Mouse (Mus musculus) hematopoietic stem cell, adult 5-6 weeks (primary cell): Measurements from ENCODE around the gene Gnaq. TPM values are rescaled to one million over a fixed set of nuclear protein-coding genes. Genes with fewer than 3 reads are reported as not detected.

Experiments
- ATAC-seq, 2 experiments: fragments of 125-278 bp in 1 of 2; replicated peaks in 1 of 2; 2 replicates each; pipeline ENCODE4 v1.8.0; 2016 to 2017; ENCODE audit warnings: inconsistent platforms in 2 of 2, mild to moderate bottlenecking in 2 of 2, moderate number of reproducible peaks in 2 of 2, low read depth in 1 of 2, moderate TSS enrichment in 1 of 2; ENCODE audit not compliant: low FRiP score in 2 of 2, poor library complexity in 2 of 2, severe bottlenecking in 2 of 2, insufficient read depth in 1 of 2, low TSS enrichment in 1 of 2
- total RNA-seq: library from RNA; stranded (forward); fragments of 172-1452, 232-1000 nt; gene quantifications from 2 replicates; pipeline ENCODE4 v1.2.3, GENCODE M21; 2017

The Gnaq gene
- total RNA-seq, 1 experiment from 2014 or later = 21.0 TPM

DNA sequence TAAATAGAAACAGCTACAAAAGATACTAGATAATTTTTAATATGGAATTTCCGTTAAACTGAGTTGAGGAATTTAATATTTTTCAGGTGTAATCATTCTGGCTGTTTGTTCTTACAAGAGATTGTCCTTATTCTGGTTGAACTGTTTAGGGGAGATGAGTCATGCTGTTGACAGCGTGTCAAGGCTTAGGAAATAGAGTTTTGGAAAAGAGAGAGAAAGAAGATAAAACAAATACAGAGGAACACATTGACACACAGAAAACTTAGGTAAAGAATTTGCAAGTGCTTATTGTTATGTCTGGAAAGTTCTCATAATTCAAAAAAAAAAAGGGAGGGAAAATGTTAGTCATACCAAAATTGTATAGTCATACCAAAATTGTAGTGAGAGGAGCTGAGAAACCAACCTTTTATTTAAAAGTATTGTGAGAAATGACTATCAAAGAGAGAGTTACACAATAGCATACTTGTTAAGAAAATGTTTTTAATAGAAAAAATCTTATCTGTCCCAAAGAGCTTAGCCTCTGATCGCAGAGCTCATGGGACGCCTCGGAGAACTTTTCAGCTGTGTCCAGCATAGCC, 285.5 kb downstream of the Gnaq start:
- ATAC-seq = no peak

DNA sequence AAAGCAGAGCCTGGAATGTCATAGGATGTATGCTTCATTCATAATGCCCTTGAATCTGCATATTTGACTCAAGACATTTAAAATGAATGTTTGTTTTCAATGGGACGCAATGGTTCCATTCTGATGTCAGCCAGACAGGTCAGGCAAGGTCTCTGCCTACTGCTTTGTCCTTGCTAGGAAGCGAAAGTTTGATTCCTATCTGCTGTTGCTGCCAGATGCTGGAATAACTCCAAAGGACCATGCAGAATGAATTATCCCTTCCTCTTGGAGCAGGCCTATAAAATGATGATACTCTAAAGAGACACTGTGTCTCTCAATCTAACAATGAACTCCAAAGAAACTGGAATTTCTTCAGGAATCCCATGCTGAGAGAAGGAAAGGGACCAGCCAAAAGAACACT, 293.0 kb downstream of the Gnaq start:
- ATAC-seq = no peak

- no peak for ATAC-seq
Observed at GRCm38 (mm10) chr19:16431368-16431767, 298.7 kb downstream of the Gnaq start.

DNA sequence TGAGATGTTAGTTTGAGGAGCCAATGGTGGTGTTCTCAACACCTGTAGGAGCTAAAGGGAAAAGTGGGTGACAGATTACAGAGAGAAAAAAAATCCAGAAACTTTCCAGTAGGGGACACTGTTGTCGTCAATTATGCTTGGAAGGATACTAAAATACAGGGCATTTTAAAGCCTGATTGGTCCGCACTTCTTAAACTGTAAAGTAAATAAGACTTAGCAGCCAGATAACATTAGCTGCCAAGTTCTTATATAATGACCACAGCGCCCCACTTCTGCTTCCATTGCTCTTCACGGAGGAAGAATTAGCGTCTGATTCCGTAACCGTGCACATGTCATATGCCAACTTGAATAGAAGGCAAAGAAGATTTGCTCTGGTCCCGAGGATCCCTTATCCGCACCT, 302.2 kb downstream of the Gnaq start:
- ATAC-seq = peak; percentile 33 to 41; a peak in 2 of 4 replicates

- peak; percentile 68 to 82 for ATAC-seq
Observed at GRCm38 (mm10) chr19:16435531-16436231, 303.1 kb downstream of the Gnaq start, which contains the start of gene Gna14. Gene Gna14, plus strand, starts transcription at chr19:16435762.

GRCm38 (mm10) chr19:16436335-16437169, 303.9 kb downstream of the Gnaq start:
- 0 out of 4 replicates have a peak, but pooled peaks have one; percentile 13 to 14 for ATAC-seq

Other genes starting within 250 kb of the Gnaq start
- 67.0 and 67.2 TPM in 2 replicates for gene Psat1, start 185.5 kb upstream of the Gnaq start, total RNA-seq
- gene Cep78, start 147.8 kb upstream of the Gnaq start, total RNA-seq = 18.1 and 19.5 TPM in 2 replicates